Mouse (Mus musculus) G1E (cell line): ENCODE results near the gene Pcolce. TPM values are rescaled to one million over a fixed set of nuclear protein-coding genes. Genes with fewer than 3 reads are reported as not detected.
A peak's percentile ranks its signal among the peaks of the same experiment; 100 is the strongest.

Experiments used
- ATAC-seq: 2 replicates; pipeline ENCODE4 v1.8.0; 2016; ENCODE audit warnings: mild to moderate bottlenecking; ENCODE audit not compliant: insufficient number of reproducible peaks, poor library complexity, low FRiP score, severe bottlenecking; ENCODE audit errors: extremely low read depth
- DNase-seq: peaks from one replicate; pipeline ENCODE4 v3.0.0; 2012; ENCODE audit warnings: low spot score
- H3K27me3 ChIP-seq: 2 replicates; pipeline ENCODE4 v1.6.1; 2012; ENCODE audit warnings: mild to moderate bottlenecking, low read length, inconsistent platforms; ENCODE audit not compliant: insufficient read depth
- H3K36me3 ChIP-seq: replicated peaks from 2 replicates; pipeline ENCODE3; 2012; ENCODE audit warnings: mild to moderate bottlenecking, inconsistent platforms
- H3K4me1 ChIP-seq: 2 replicates; pipeline ENCODE4 v1.6.1; 2012; ENCODE audit warnings: low read depth, low read length, inconsistent platforms, mixed read lengths; ENCODE audit not compliant: insufficient read depth
- H3K4me3 ChIP-seq: 2 replicates; pipeline ENCODE4 v1.5.1; 2012; ENCODE audit warnings: low read depth, mild to moderate bottlenecking, inconsistent platforms, low read length, moderate library complexity, mixed read lengths
- H3K9me3 ChIP-seq: replicated peaks from 2 replicates; pipeline ENCODE4 v1.6.1; 2012; ENCODE audit warnings: inconsistent platforms
- CTCF ChIP-seq: IDR thresholded peaks from 2 replicates; pipeline ENCODE4 v1.5.1; 2012; ENCODE audit warnings: low read depth, low read length, inconsistent platforms, mixed read lengths
- GATA1 ChIP-seq: IDR thresholded peaks from 2 replicates; pipeline ENCODE4 v1.6.1; 2012; ENCODE audit warnings: borderline replicate concordance, low read length, inconsistent platforms, mixed read lengths
- GATA2 ChIP-seq: IDR thresholded peaks from 2 replicates; pipeline ENCODE4 v1.6.1; 2012; ENCODE audit warnings: low read depth, low read length, inconsistent platforms, borderline replicate concordance
- POLR2AphosphoS5 ChIP-seq: IDR thresholded peaks from 2 replicates; pipeline ENCODE4 v1.6.1; 2012; ENCODE audit warnings: low read depth, low read length, inconsistent platforms; ENCODE audit not compliant: insufficient replicate concordance
- TAL1 ChIP-seq: conservative IDR thresholded peaks from 2 replicates; pipeline ENCODE4 v1.6.1; 2012; ENCODE audit warnings: low read depth, low read length, inconsistent platforms, mixed read lengths
- polyA plus RNA-seq: library from polyadenylated mRNA; stranded (reverse); fragments of >175 nt; gene quantifications from 2 replicates; pipeline ENCODE4 v1.2.3, GENCODE M21; 2012
- total RNA-seq, 2 experiments: library from RNA; stranded (forward) in 1 of 2; stranded (reverse) in 1 of 2; fragments of 200-1000 nt in 1 of 2; fragments of >200 nt in 1 of 2; fragmentation: Nextera tagmentation in 1 of 2; gene quantifications; 2 replicates each; pipeline ENCODE4 v1.2.3; 2014 to 2017

The Pcolce gene
- total and polyA plus RNA-seq, 3 experiments, result 0.16 to 0.17 TPM; not detected in 1

DNA sequence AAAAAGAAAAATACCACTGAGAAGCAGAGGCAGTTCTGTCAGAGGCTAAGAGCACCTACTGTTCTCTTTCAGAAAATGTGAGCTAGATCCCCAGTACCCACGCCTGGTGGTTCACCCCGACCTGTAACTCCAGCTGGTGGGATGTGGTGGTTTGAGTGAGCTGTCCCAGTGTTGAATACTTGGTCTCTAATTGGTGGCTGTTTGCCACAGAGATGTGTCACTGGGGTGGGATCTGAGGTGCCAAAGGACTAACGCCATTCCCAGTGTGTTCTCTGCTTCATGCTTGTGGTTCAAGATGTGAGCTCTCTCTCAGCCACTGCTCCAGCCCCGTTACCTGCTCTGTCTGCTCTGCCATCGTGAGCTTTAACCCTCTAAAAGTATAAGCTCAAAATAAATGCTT, 23.1 kb downstream of the Pcolce start:
- ATAC-seq (no peak), DNase-seq (no peak)
- H3K36me3 ChIP-seq, result peaks cover 28% of the 10 kb centered on the region
- TF ChIP-seq TAL1 (no peak), CTCF (no peak), GATA1 (no peak), POLR2AphosphoS5 (no peak), GATA2 (no peak)
- no peak overlapping the region for H3K4me3 ChIP-seq
- H3K27me3 ChIP-seq, result peaks cover 4% of the 10 kb centered on the region; the same call in 1 of the 2 replicates
- H3K9me3 ChIP-seq, result peaks cover 17% of the 10 kb centered on the region
- peaks cover 2% of the 10 kb centered on the region; the same call in 1 of the 2 replicates for H3K4me1 ChIP-seq

DNA sequence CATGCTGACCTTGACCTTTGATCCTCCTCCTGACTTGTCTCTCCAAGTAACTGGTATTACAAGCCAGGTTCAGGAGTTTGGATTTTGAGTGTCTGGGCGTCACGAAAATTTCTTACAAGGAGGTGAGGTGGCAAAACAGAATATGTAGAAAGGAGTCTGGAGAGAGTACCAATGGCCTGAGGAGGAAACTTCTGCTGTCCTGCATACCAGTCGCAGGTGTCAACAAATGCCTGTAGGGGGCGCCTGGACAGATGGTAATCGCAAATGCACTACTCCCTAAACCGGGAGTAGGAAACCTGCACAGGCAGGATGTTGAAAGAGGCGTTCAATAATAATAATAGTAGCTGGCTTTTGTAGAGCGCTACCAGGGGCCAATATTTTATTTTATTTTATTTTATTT, 28.6 kb downstream of the Pcolce start:
- ATAC-seq (no peak), DNase-seq (no peak)
- Histone ChIP-seq H3K9me3 (peaks cover 19% of the 10 kb centered on the region), H3K4me1 (peaks cover 16% of the 10 kb centered on the region), H3K27me3 (peaks cover 2% of the 10 kb centered on the region; the same call in 1 of the 2 replicates), H3K36me3 (peaks cover 79% of the 10 kb centered on the region), H3K4me3 (no peak overlapping the region)
- no peak for TF ChIP-seq TAL1
- peak; percentile 39; the same call in 1 of the 2 replicates for TF ChIP-seq CTCF

DNA sequence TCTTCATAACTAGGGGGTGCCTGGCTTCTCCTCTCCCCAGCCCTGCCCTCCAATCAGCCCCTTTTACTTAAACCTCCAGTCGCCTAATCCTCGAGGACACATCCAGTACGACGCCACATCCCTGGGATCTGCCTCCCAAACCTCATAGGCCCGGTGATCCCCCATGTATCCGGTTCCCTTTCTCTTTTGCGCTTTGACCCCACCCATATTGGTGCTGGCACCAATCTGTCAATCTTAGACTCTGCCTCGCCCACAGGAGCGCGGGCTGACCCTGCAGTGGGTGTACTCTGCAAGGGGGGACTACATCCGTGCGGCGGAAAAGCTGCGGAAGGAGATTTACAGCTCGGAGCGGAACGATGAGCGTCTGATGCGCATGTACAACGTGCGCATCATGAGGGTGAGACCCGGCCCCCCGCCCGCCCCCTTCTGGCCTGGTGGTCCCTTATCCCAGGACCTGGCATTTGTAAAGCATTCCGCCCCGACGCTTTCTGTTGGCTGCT, 29.9 kb downstream of the Pcolce start:
- peaks cover 92% of the 10 kb centered on the region for H3K36me3 ChIP-seq
- H3K4me1 ChIP-seq, result peaks cover 29% of the 10 kb centered on the region
- H3K9me3 ChIP-seq, result peaks cover 19% of the 10 kb centered on the region
- H3K4me3 ChIP-seq, result no peak overlapping the region
- ATAC-seq, result no peak
- no peak for TF ChIP-seq GATA2
- no peak for TF ChIP-seq POLR2AphosphoS5
- no peak for TF ChIP-seq TAL1
- TF ChIP-seq GATA1, result no peak
- TF ChIP-seq CTCF, result no peak
- H3K27me3 ChIP-seq, result peaks cover 2% of the 10 kb centered on the region; the same call in 1 of the 2 replicates
- no peak for DNase-seq

DNA sequence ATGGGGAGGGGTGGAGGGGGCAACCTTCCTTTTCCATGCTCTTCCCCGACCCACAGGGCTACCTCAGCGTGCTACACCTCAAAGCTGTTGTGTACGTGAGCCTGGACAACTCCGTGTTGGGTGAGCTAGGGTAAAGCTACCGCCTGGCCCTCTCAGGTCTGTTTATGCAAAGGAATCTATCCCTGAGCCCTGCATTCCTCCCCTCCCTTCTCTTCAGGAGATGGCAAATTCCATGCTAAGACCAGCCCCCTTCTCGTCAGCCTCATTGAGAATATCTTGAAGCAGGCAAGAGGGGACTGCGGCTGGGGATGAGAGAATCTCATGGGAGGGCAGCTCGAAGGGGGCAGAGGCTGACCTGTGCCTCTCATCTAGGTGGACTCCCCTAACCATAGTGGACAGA, 30.9 kb downstream of the Pcolce start:
- Histone ChIP-seq H3K4me1 (peaks cover 38% of the 10 kb centered on the region), H3K27me3 (peaks cover 2% of the 10 kb centered on the region; the same call in 1 of the 2 replicates), H3K4me3 (no peak overlapping the region), H3K36me3 (peaks cover 97% of the 10 kb centered on the region), H3K9me3 (peaks cover 18% of the 10 kb centered on the region)
- TF ChIP-seq GATA2 (no peak), TAL1 (no peak), GATA1 (no peak), POLR2AphosphoS5 (no peak), CTCF (no peak)
- no peak for DNase-seq
- no peak for ATAC-seq

DNA sequence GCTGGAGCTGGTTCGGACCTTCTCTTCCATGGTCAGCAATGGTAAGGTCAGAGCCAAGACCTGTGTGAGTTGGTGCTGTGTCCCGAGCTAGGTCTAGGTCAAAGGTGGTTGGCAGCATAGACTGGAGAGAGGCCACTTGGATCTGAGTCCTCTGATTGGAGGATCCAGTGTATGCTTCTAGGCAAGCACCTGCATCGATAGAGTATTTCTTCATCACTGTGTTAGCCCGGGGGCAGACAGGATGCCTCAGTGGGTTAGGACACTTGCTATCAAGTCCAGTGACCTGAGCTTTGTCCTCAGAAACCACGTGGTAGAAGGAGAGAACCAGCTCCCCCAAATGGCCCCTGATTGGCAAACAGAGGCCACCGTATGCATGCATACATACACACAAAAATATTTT, 33.3 kb downstream of the Pcolce start:
- Histone ChIP-seq H3K4me1 (peaks cover 51% of the 10 kb centered on the region), H3K9me3 (peaks cover 2% of the 10 kb centered on the region; the same call in 1 of the 2 replicates), H3K4me3 (no peak overlapping the region), H3K36me3 (peaks cover 90% of the 10 kb centered on the region), H3K27me3 (no peaks in the 10 kb centered on the region)
- ATAC-seq (no peak), DNase-seq (no peak)
- no peak for TF ChIP-seq CTCF
- no peak for TF ChIP-seq GATA1
- no peak for TF ChIP-seq TAL1
- TF ChIP-seq GATA2, result no peak
- TF ChIP-seq POLR2AphosphoS5, result no peak

DNA sequence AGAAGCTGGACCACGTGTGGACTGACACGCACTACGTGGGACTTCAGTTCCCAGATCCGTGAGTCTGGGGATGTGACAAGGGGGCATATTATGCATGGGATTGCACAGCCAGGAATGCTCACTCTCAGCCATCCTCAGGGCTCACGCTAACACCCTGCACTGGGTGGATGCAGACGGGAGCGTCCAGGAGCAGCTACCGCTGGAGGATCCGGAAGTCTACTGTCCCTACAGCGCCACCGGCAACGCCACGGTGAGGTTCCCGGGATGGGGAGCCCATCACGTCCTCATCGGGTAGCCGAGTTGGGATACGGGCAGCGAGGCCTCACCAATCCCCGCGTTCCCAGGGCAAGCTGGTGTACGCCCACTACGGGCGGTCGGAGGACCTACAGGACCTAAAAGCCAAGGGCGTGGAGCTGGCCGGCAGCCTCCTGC, 39.1 kb downstream of the Pcolce start:
- Histone ChIP-seq H3K4me1 (peaks cover 80% of the 10 kb centered on the region), H3K36me3 (peaks cover 69% of the 10 kb centered on the region), H3K4me3 (peak overlapping the region; percentile 62; the same call in 1 of the 2 replicates), H3K27me3 (no peaks in the 10 kb centered on the region), H3K9me3 (no peaks in the 10 kb centered on the region)
- ATAC-seq, result no peak
- TF ChIP-seq POLR2AphosphoS5 (no peak), GATA1 (no peak), CTCF (no peak), TAL1 (no peak), GATA2 (no peak)
- DNase-seq, result no peak

DNA sequence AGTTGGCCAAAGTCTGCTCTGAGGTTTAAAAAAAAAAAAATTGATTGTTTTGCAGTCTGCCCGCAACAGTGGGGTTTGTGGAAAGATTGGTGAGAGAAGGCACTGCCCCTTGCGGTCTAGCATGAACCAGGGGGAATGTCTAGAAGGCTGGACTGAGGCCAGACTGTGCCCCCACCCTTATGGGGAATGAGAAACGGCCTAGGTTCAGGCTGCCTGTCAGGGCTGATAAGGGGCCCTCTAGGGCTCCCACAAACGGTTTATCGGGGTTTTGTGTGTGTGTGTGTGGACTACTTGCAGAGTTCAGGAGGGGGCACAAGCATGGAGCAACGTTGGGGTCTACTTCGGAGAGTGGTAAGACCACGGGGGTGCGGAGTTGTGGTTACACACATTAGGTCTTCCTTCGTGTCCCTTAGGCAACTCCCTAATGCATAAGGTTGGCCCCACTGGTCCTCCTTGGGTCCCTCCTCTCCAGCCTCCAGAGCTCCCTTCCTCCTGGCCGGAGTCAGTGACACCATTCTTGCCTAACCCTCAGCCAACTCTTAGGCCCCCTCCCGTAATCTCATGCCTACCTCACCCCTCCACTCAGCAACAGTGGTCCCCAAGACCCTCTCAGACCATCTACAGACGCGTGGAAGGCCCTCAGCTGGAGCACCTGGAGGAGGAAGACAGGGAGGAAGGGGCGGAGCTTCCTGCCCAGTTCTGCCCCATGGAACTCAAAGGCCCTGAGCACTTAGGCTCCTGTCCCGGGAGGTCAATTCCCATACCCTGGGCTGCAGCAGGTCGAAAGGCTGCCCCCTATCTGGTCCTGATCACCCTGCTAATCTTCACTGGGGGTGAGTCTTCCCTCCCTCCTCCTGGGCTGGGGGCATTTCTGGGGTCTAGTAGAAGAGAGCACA, 42.6 kb downstream of the Pcolce start:
- Histone ChIP-seq H3K27me3 (no peaks in the 10 kb centered on the region), H3K9me3 (peaks cover 5% of the 10 kb centered on the region), H3K36me3 (peaks cover 37% of the 10 kb centered on the region), H3K4me1 (peaks cover 71% of the 10 kb centered on the region), H3K4me3 (peak overlapping the region; percentile 82)
- ATAC-seq (peak; percentile 86), DNase-seq (peak; percentile 86)
- TF ChIP-seq TAL1 (peak; percentile 87), GATA1 (no peak)
